Mouse (Mus musculus): Measurements from ENCODE around the gene Fam155a. TPM values are rescaled to one million over a fixed set of nuclear protein-coding genes. Genes with fewer than 3 reads are reported as not detected.

Gene Fam155a
- total and polyA plus RNA-seq, 3 experiments: not detected

GRCm38 (mm10) chr8:9159322-9159721 is 611.6 kb downstream of the Fam155a start:
- Histone ChIP-seq H3K36me3 (replicated peaks in 1 of 2; ENCODE audit: control insufficient read depth in 1 of 2, insufficient read depth in 1 of 2, low read length in 1 of 2) (no peaks in the 10 kb centered on the region), H3K4me1 (ENCODE audit: control insufficient read depth in 1 of 2, insufficient read depth in 2 of 2) (no peaks in the 10 kb centered on the region), H3K9ac (ENCODE audit: insufficient read depth, low read depth) (no peak overlapping the region), H3K79me2 (replicated peaks; ENCODE audit: control insufficient read depth, extremely low read depth, insufficient read depth, poor library complexity, severe bottlenecking) (no peaks in the 10 kb centered on the region), H3K27ac (ENCODE audit: insufficient read depth, low read depth) (no peak overlapping the region), H3K4me3 (replicated peaks in 1 of 3; ENCODE audit: low read depth in 2 of 3, low read length in 2 of 3, poor library complexity in 1 of 3) (no peak overlapping the region), H3K9me3 (replicated peaks; ENCODE audit: low read length) (peaks cover 70% of the 10 kb centered on the region), H3K27me3 (replicated peaks) (no peaks in the 10 kb centered on the region), H3K4me2 (ENCODE audit: insufficient read depth, low read depth, poor library complexity, severe bottlenecking) (no peak overlapping the region)
- in situ Hi-C loops (cut with MboI; ENCODE audit: low pct_ligation_motif_present, low pct_unique_long_range_greater_than_20kb, low sequenced_read_pairs) (no loop called here), dilution Hi-C loops (cut with MboI; ENCODE audit: extremely low pct_ligation_motif_present, extremely low pct_unique_long_range_greater_than_20kb, low sequenced_read_pairs) (no loop called here)
- DNase-seq (ENCODE audit: extremely low read depth): no peak
- TF ChIP-seq IRF4 (IDR thresholded peaks at IDR 0.05; ENCODE audit: low read depth, low read length): no peak
- TF ChIP-seq MAZ (IDR thresholded peaks at IDR 0.05; ENCODE audit: low read depth, low read length): no peak
- TF ChIP-seq SIN3A (IDR thresholded peaks at IDR 0.05; ENCODE audit: low read length): no peak
- TF ChIP-seq MAFK (IDR thresholded peaks at IDR 0.05; ENCODE audit: insufficient replicate concordance, low read length): no peak
- no peak for TF ChIP-seq POLR2A (IDR thresholded peaks at IDR 0.05; ENCODE audit: low read depth, low read length)
- no peak for TF ChIP-seq USF1 (IDR thresholded peaks at IDR 0.05; ENCODE audit: low read depth, low read length)
- TF ChIP-seq KAT2A (IDR thresholded peaks at IDR 0.05; ENCODE audit: insufficient replicate concordance, low read length): no peak
- no peak for TF ChIP-seq ELF1 (IDR thresholded peaks at IDR 0.05; ENCODE audit: low read depth, low read length)
- no peak for TF ChIP-seq ZKSCAN1 (IDR thresholded peaks at IDR 0.05; ENCODE audit: borderline replicate concordance, low read depth, low read length)
- no peak for TF ChIP-seq GABPA (IDR thresholded peaks at IDR 0.05; ENCODE audit: insufficient replicate concordance, low read depth, low read length)
- no peak for TF ChIP-seq E2F4 (IDR thresholded peaks at IDR 0.05; ENCODE audit: insufficient replicate concordance, low read depth, low read length)
- no peak for TF ChIP-seq JUN (IDR thresholded peaks at IDR 0.05; ENCODE audit: insufficient read depth, low read depth, low read length)
- TF ChIP-seq UBTF (IDR thresholded peaks at IDR 0.05; ENCODE audit: low read depth, low read length): no peak
- TF ChIP-seq MXI1 (IDR thresholded peaks at IDR 0.05; ENCODE audit: low read depth, low read length): no peak
- TF ChIP-seq ETS1 (conservative IDR thresholded peaks at IDR 0.05; ENCODE audit: low read depth, low read length): no peak
- TF ChIP-seq EP300 (IDR thresholded peaks at IDR 0.05; ENCODE audit: low read length): no peak
- TF ChIP-seq SMC3 (IDR thresholded peaks at IDR 0.05; ENCODE audit: low read depth, low read length): no peak
- no peak for TF ChIP-seq NRF1 (IDR thresholded peaks at IDR 0.05; ENCODE audit: low read depth, low read length)
- no peak for TF ChIP-seq RAD21 (IDR thresholded peaks at IDR 0.05; ENCODE audit: low read depth, low read length)
- TF ChIP-seq TBP (conservative IDR thresholded peaks at IDR 0.05; ENCODE audit: low read depth, low read length): no peak

- Histone ChIP-seq H3K4me3 (replicated peaks in 1 of 3; ENCODE audit: low read depth in 2 of 3, low read length in 2 of 3, poor library complexity in 1 of 3) (no peak overlapping the region), H3K27ac (ENCODE audit: insufficient read depth, low read depth) (no peak overlapping the region), H3K36me3 (replicated peaks in 1 of 2; ENCODE audit: control insufficient read depth in 1 of 2, insufficient read depth in 1 of 2, low read length in 1 of 2) (no peaks in the 10 kb centered on the region), H3K27me3 (replicated peaks) (no peaks in the 10 kb centered on the region), H3K4me1 (ENCODE audit: control insufficient read depth in 1 of 2, insufficient read depth in 2 of 2) (no peaks in the 10 kb centered on the region), H3K9ac (ENCODE audit: insufficient read depth, low read depth) (no peak overlapping the region), H3K9me3 (replicated peaks; ENCODE audit: low read length) (peaks cover 67% of the 10 kb centered on the region), H3K79me2 (replicated peaks; ENCODE audit: control insufficient read depth, extremely low read depth, insufficient read depth, poor library complexity, severe bottlenecking) (no peaks in the 10 kb centered on the region), H3K4me2 (ENCODE audit: insufficient read depth, low read depth, poor library complexity, severe bottlenecking) (no peak overlapping the region)
- TF ChIP-seq CHD2 (IDR thresholded peaks at IDR 0.05; ENCODE audit: low read length) (no peak), ZNF384 (IDR thresholded peaks at IDR 0.05; ENCODE audit: low read depth, low read length) (no peak), NRF1 (IDR thresholded peaks at IDR 0.05; ENCODE audit: low read depth, low read length) (no peak), KAT2A (IDR thresholded peaks at IDR 0.05; ENCODE audit: insufficient replicate concordance, low read length) (no peak), HCFC1 (IDR thresholded peaks at IDR 0.05; ENCODE audit: low read depth, low read length) (no peak), NELFE (IDR thresholded peaks at IDR 0.05; ENCODE audit: low read depth, low read length) (no peak), RCOR1 (conservative IDR thresholded peaks at IDR 0.05; ENCODE audit: low read depth, low read length) (no peak), ZC3H11A (IDR thresholded peaks at IDR 0.05; ENCODE audit: low read depth, low read length) (no peak), SMC3 (IDR thresholded peaks at IDR 0.05; ENCODE audit: low read depth, low read length) (no peak), ZMIZ1 (IDR thresholded peaks at IDR 0.05; ENCODE audit: low read depth, low read length) (no peak), MAZ (IDR thresholded peaks at IDR 0.05; ENCODE audit: low read depth, low read length) (no peak), CTCF (conservative IDR thresholded peaks at IDR 0.05 in 1 of 2, IDR thresholded peaks at IDR 0.05 in 1 of 2; ENCODE audit: low read depth in 2 of 2, low read length in 2 of 2) (no peak), TCF12 (IDR thresholded peaks at IDR 0.05; ENCODE audit: low read depth, low read length) (no peak), UBTF (IDR thresholded peaks at IDR 0.05; ENCODE audit: low read depth, low read length) (no peak), POLR2A (IDR thresholded peaks at IDR 0.05; ENCODE audit: low read depth, low read length) (no peak)
- no peak for DNase-seq (ENCODE audit: extremely low read depth)
- dilution Hi-C loops (cut with MboI; ENCODE audit: extremely low pct_ligation_motif_present, extremely low pct_unique_long_range_greater_than_20kb, low sequenced_read_pairs): no loop called here
- in situ Hi-C loops (cut with MboI; ENCODE audit: low pct_ligation_motif_present, low pct_unique_long_range_greater_than_20kb, low sequenced_read_pairs): no loop called here
Measured at GRCm38 (mm10) chr8:9158652-9159051, 612.3 kb downstream of the Fam155a start.
